10 mouse cellular contexts compared by ENCODE assay signal in genomic region chrX:98989574-98989973, GRCm38 (mm10). TPM values are rescaled to one million over a fixed set of nuclear protein-coding genes. Genes with fewer than 3 reads are reported as not detected.
A peak's percentile ranks its signal among the peaks of the same experiment; 100 is the strongest.
DNase-seq lines count a peak whose midpoint lies in the region; ATAC-seq lines count a peak whose summit lies in the region.
"Had no signal": no experiment of that assay in that cellular context is flagged by ENCODE, and none has a peak within 500 bp of the region (broad histone marks: within the 10 kb centered on the region; RNA-seq: fewer than 3 reads in every experiment).

No protein-coding gene starts in this region.

- H3K27me3 ChIP-seq in liver, embryonic 12.5 days (replicated peaks) = peaks cover 2% of the 10 kb centered on the region; the same call in 1 of the 2 replicates
- no peaks in the 10 kb centered on the region; the same call in 1 of the 2 replicates for H3K27me3 ChIP-seq in forebrain, embryonic 16.5 days (replicated peaks; ENCODE audit: control insufficient read depth, insufficient read depth, low read length)
- no peaks in the 10 kb centered on the region for H3K27me3 ChIP-seq in limb, embryonic 11.5 days (ENCODE audit: control insufficient read depth, insufficient read depth, low read length)
- no peaks in the 10 kb centered on the region for H3K27me3 ChIP-seq in neural tube, embryonic 11.5 days (ENCODE audit: control insufficient read depth, insufficient read depth, low read length)
- H3K27me3 ChIP-seq: neural tube, embryonic 12.5 days had no signal

- H3K36me3 ChIP-seq in liver, embryonic 12.5 days = no peaks in the 10 kb centered on the region
- no peaks in the 10 kb centered on the region for H3K36me3 ChIP-seq in forebrain, embryonic 16.5 days (ENCODE audit: control insufficient read depth, insufficient read depth)
- H3K36me3 ChIP-seq in limb, embryonic 11.5 days (ENCODE audit: control insufficient read depth, insufficient read depth, low read length) = no peaks in the 10 kb centered on the region
- H3K36me3 ChIP-seq in neural tube, embryonic 11.5 days (ENCODE audit: control insufficient read depth, insufficient read depth, low read length) = no peaks in the 10 kb centered on the region
- H3K36me3 ChIP-seq: embryonic facial prominence, embryonic 15.5 days; neural tube, embryonic 12.5 days had no signal

- no peak overlapping the region for H3K4me2 ChIP-seq in liver, embryonic 12.5 days
- no peak overlapping the region for H3K4me2 ChIP-seq in forebrain, embryonic 16.5 days (ENCODE audit: low read length)
- H3K4me2 ChIP-seq in limb, embryonic 11.5 days (ENCODE audit: low read depth, severe bottlenecking) = no peak overlapping the region
- no peak overlapping the region for H3K4me2 ChIP-seq in neural tube, embryonic 11.5 days (ENCODE audit: low read depth)
- H3K4me2 ChIP-seq: embryonic facial prominence, embryonic 15.5 days; neural tube, embryonic 12.5 days had no signal

- H3K9me3 ChIP-seq in liver, embryonic 12.5 days (replicated peaks) = no peaks in the 10 kb centered on the region
- no peaks in the 10 kb centered on the region for H3K9me3 ChIP-seq in forebrain, embryonic 16.5 days (ENCODE audit: control insufficient read depth, low read length)
- no peaks in the 10 kb centered on the region for H3K9me3 ChIP-seq in limb, embryonic 11.5 days (ENCODE audit: control insufficient read depth, low read length)
- H3K9me3 ChIP-seq in neural tube, embryonic 11.5 days (ENCODE audit: control insufficient read depth, low read length) = no peaks in the 10 kb centered on the region
- H3K9me3 ChIP-seq: embryonic facial prominence, embryonic 15.5 days; neural tube, embryonic 12.5 days had no signal

- H3K27ac ChIP-seq in liver, embryonic 12.5 days = no peak overlapping the region
- no peak overlapping the region for H3K27ac ChIP-seq in forebrain, embryonic 16.5 days (ENCODE audit: low read length)
- H3K27ac ChIP-seq in limb, embryonic 11.5 days (replicated peaks; ENCODE audit: low read depth, low read length) = no peak overlapping the region
- H3K27ac ChIP-seq in neural tube, embryonic 11.5 days (ENCODE audit: low read depth, low read length) = no peak overlapping the region
- H3K27ac ChIP-seq: embryonic facial prominence, embryonic 15.5 days; neural tube, embryonic 12.5 days had no signal

- no peak overlapping the region for H3K4me3 ChIP-seq in liver, embryonic 12.5 days
- no peak overlapping the region for H3K4me3 ChIP-seq in forebrain, embryonic 16.5 days (replicated peaks; ENCODE audit: low read length)
- H3K4me3 ChIP-seq in limb, embryonic 11.5 days (ENCODE audit: low read depth, low read length) = no peak overlapping the region
- no peak overlapping the region for H3K4me3 ChIP-seq in neural tube, embryonic 11.5 days (ENCODE audit: low read depth, low read length)
- H3K4me3 ChIP-seq: embryonic facial prominence, embryonic 15.5 days; neural tube, embryonic 12.5 days had no signal

- 28% methylated on average over 6 of the region's 6 CpGs for WGBS in liver, embryonic 12.5 days (ENCODE audit: insufficient replicate concordance)
- 39% methylated on average over 6 of the region's 6 CpGs for WGBS in forebrain, embryonic 16.5 days
- 44% methylated on average over 6 of the region's 6 CpGs for WGBS in limb, embryonic 11.5 days
- WGBS in neural tube, embryonic 11.5 days = 47% methylated on average over 6 of the region's 6 CpGs

- ATAC-seq in liver, embryonic 12.5 days = no peak
- ATAC-seq in forebrain, embryonic 16.5 days = 0 out of 2 replicates have a peak, but pooled peaks have one; percentile 31
- ATAC-seq in limb, embryonic 11.5 days (ENCODE audit: insufficient number of reproducible peaks, low FRiP score, low TSS enrichment, low read depth) = no peak
- ATAC-seq in neural tube, embryonic 11.5 days (ENCODE audit: insufficient read depth, low FRiP score, low TSS enrichment) = no peak

- H3K9ac ChIP-seq in liver, embryonic 12.5 days = no peak overlapping the region
- H3K9ac ChIP-seq in forebrain, embryonic 16.5 days (replicated peaks; ENCODE audit: low read depth, low read length) = no peak overlapping the region
- H3K9ac ChIP-seq in limb, embryonic 11.5 days (ENCODE audit: low read length) = no peak overlapping the region
- H3K9ac ChIP-seq in neural tube, embryonic 11.5 days (ENCODE audit: low read length) = no peak overlapping the region
- H3K9ac ChIP-seq: embryonic facial prominence, embryonic 15.5 days; neural tube, embryonic 12.5 days had no signal

- DNase-seq in liver = peak; percentile 38
- DNase-seq in adrenal gland, postnatal 36 days = peak; percentile 57 to 68
- DNase-seq in kidney, adult 8-10 months = peak; percentile 33 to 62
- peak; percentile 70 for DNase-seq in limb, embryonic 11.5 days (ENCODE audit: low spot score)
- DNase-seq in neural tube, embryonic 11.5 days (ENCODE audit: low spot score) = peak; percentile 49
- peak; percentile 18 to 67 for DNase-seq in urinary bladder, postnatal 4 days (ENCODE audit: low spot score in 2 of 2)

- no peaks in the 10 kb centered on the region for H3K4me1 ChIP-seq in liver, embryonic 12.5 days
- H3K4me1 ChIP-seq in forebrain, embryonic 16.5 days (replicated peaks; ENCODE audit: control insufficient read depth, insufficient read depth, low read length) = no peaks in the 10 kb centered on the region
- no peaks in the 10 kb centered on the region for H3K4me1 ChIP-seq in limb, embryonic 11.5 days (ENCODE audit: control insufficient read depth, insufficient read depth, low read length)
- H3K4me1 ChIP-seq in neural tube, embryonic 11.5 days (ENCODE audit: control insufficient read depth, insufficient read depth, low read length) = no peaks in the 10 kb centered on the region
- H3K4me1 ChIP-seq: embryonic facial prominence, embryonic 15.5 days; neural tube, embryonic 12.5 days had no signal

RNA-seq across cellular contexts. Expression of gene Stard8, which starts 13.5 kb away (rescaled TPM):
- 5.2 and 6.1 TPM in 2 replicates for polyA plus RNA-seq in liver, embryonic 12.5 days (2016; fragmentation: Nextera tagmentation; extraction: Ambion mirVana)
- total RNA-seq in adrenal gland, postnatal 36 days (2021) = 10 to 100 TPM; 30.0 to 44.9 TPM
- 3.7 and 6.1 TPM in 2 replicates for polyA plus RNA-seq in forebrain, embryonic 16.5 days (2015; fragmentation: Nextera tagmentation; extraction: Ambion mirVana)
- polyA plus RNA-seq in limb, embryonic 11.5 days (2014; fragmentation: Nextera tagmentation; extraction: Ambion mirVana) = 4.3 and 5.1 TPM in 2 replicates
- polyA plus RNA-seq in neural tube, embryonic 11.5 days (2014; fragmentation: Nextera tagmentation; extraction: Ambion mirVana) = 11.6 and 11.7 TPM in 2 replicates

RNA-seq across cellular contexts. Expression of gene Yipf6, which starts 53.5 kb away (rescaled TPM):
- polyA plus RNA-seq in liver, embryonic 12.5 days (2016; fragmentation: Nextera tagmentation; extraction: Ambion mirVana) = 15.1 and 15.5 TPM in 2 replicates
- 10 to 100 TPM; 51.6 to 56.5 TPM for total RNA-seq in adrenal gland, postnatal 36 days (2021)
- 20.4 and 21.1 TPM in 2 replicates for polyA plus RNA-seq in forebrain, embryonic 16.5 days (2015; fragmentation: Nextera tagmentation; extraction: Ambion mirVana)
- polyA plus RNA-seq in limb, embryonic 11.5 days (2014; fragmentation: Nextera tagmentation; extraction: Ambion mirVana) = 15.8 and 16.6 TPM in 2 replicates
- 22.5 and 22.7 TPM in 2 replicates for polyA plus RNA-seq in neural tube, embryonic 11.5 days (2014; fragmentation: Nextera tagmentation; extraction: Ambion mirVana)
